Mouse (Mus musculus) cerebellum, postnatal 36 days (tissue): ENCODE data around the gene Npm3.

ENCODE experiments used
- DNase-seq, 2 experiments: peaks; one replicate each; pipeline ENCODE4 v3.0.0; 2021 to 2022; ENCODE audit warnings: mixed read lengths in 2 of 2

The Npm3 gene

GRCm38 (mm10) chr19:45751881-45752280, 2.5 kb upstream of the Npm3 start:
- DNase-seq, result no peak

GRCm38 (mm10) chr19:45748691-45749242, 624 bp downstream of the Npm3 start:
- DNase-seq, result peak; percentile 10 to 15

- no peak for DNase-seq
These were observed 1.2 kb downstream of the Npm3 start for GRCm38 (mm10) chr19:45748206-45748605.

DNA sequence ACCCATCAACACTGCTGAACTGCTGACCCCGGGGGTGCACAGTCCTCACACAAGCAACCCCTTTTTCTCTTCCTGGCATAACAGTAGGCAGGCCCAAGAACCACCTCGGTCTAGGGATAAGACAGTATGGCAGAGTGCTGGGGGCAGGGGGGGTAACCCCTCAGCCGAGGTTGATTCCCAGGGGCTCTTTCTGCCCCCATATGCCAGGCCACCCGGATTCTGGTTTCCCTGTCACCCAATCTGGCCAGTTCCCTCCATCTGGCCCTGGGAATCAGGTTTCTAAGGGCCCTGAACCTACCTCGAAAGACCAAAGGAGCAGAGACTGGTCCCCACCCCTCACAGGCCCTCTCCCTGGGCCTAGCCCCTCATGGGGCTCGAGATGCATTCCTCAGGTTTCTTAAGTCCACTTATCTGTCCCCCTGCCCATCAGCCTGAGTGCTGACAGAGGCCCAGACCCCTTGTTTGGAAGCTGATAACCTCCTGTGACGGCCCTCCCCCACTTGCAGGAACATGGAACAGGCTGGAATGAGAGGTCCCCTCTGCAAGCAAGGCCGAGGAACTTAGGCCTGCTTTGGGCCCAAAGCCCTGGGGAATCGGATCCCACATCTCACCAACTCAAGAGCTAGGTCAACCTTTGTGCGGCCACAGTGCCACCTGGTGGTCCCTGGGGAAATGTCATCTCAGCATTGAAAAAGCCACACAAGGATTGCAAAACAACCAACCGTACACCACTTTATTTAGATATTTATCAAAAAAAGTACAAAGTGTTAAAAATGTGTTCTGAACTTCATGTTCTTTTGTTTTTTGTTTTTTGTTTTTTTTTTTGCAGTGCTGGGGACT, 2.1 kb downstream of the Npm3 start:
- DNase-seq, result peak; percentile 86 to 88

DNA sequence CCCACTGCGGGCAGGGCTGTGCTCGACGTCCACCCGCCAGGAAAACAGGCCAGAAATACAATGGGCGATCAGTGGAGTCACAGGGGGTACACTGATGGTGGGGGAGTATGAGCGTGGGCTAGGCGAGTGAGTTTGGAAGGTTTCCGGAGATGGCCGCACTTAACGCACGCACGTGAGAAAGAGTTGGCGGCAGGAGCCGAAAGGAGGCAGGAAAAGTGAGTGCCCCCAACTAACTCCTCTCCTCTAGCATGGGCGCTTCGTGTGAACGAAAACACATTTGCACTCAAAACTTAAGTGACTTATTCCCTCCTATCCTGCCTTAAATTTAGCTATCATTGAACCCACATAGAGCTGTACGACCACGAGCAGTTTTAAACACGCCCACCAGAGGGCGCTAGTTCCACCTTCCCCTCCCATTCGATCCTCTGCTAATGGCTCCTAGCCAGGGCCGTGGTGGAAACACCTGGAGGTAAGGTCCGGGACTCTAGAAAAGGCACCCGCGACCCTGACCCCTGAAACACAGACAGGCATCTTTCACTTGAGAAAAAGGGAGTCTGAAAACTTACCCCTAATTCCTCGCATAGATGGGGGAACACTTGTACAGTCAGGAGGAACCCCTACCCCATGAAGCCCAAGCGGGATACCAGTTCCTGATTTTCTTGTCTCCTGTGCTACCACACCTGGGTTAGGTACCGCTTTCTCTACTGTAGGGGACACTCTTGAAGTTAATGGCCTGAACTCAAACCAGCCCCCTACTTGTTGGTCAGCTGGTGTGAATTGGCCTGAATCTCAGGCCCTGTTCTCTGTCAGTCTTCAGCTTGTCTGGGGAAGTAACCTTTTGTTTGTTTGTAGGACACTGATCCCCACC, 3.0 kb downstream of the Npm3 start:
- DNase-seq, result peak; percentile 77

- DNase-seq, result no peak
These were observed 3.8 kb downstream of the Npm3 start for GRCm38 (mm10) chr19:45745344-45746152.

- DNase-seq, result no peak
These were observed 5.8 kb downstream of the Npm3 start for GRCm38 (mm10) chr19:45743619-45744018.

GRCm38 (mm10) chr19:45742984-45743575, 6.3 kb downstream of the Npm3 start:
- no peak for DNase-seq

GRCm38 (mm10) chr19:45742218-45742983, 7.0 kb downstream of the Npm3 start, which contains the start of gene Fgf8:
Fgf8 (minus strand) TSS chr19:45742915.
- peak in 1 of 2 experiments; percentile 10 for DNase-seq

DNA sequence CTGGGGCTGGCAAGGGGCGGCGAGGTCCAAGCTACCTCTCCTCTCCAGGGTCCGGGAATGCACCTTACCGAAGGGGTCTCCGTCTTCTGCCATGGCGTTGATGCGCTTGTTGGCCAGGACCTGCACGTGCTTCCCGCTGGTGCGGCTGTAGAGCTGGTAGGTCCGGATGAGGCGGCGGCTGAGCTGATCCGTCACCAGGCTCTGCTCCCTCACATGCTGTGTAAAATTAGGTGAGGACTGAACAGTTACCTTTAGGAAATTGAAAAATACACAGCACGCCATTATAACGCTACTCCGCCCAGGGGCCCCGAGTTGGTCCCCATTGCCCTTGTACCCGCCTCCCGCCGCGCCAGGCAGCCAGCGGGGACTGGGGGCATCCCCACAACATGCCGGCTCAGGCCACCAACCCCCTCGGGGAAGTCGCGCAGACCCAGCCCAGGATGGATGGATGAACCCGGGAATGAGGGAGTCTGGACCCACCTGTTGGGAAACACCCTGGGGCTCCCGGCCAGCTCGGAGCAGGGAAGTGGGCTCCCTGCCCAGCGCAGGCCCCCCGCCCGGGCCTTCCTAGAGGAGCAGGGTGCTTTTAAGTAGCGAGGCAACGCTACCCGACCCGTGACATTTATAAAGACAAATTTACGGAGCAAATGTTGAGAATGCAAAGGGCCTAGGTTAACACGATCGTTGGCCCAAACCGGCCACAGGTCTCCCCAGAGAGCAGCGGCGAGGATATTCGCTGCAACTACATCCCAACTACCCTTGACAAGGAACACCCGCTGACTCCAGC, 7.8 kb downstream of the Npm3 start:
- DNase-seq, result no peak

GRCm38 (mm10) chr19:45740817-45741216, 8.6 kb downstream of the Npm3 start:
- no peak for DNase-seq

DNA sequence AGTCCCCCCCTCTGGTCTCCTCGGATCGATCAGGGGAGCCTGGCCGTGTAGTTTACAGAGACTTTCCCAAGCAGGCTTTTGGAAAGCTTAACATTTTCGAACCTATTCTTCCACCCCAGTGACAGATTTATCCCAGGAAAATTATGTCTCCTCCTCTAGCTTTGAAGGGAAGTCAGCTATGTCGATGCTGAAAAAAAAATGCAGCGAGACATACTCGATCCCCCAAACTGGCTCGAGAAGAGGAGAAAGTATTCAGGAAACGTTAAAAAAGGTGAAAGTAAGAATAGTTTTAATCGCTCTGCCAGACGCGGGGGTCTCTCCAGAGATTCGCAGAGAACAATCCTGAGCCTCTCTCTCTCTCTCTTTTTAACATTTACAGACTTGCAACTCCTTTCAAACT, 9.2 kb downstream of the Npm3 start:
- no peak for DNase-seq

- DNase-seq, result no peak
These were observed 10.9 kb downstream of the Npm3 start for GRCm38 (mm10) chr19:45738521-45738920.

GRCm38 (mm10) chr19:45737846-45738484, 11.4 kb downstream of the Npm3 start:
- DNase-seq, result no peak

DNA sequence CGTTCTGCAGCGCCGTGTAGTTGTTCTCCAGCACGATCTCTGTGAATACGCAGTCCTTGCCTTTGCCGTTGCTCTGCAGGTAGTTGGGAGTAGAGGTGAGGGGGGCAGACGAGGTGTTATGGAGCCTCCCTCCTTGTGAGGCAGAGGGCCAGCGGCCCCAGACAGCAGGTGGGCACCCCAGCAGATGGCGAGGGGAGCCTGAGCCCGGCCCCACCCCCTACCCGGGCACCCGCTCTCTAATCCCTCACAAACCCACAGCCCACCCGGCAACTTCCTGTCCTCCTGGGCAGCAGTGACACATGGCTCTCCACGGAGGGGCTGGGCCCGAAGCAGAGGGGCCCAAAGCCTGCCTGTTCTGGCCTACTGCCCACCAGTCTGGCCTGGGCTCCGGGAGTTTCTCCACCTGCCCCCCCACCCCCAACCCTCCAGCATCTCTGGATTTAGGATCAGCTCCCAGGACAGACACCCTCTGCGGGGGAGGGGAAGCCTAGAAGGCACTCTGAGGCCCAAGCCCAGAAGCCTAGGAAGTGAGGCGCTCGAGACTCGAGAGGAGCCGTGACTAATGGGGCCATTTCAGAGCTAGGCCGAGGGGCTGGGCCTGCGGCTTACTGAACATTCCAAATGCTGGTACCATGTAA, 12.1 kb downstream of the Npm3 start:
- no peak for DNase-seq

DNA sequence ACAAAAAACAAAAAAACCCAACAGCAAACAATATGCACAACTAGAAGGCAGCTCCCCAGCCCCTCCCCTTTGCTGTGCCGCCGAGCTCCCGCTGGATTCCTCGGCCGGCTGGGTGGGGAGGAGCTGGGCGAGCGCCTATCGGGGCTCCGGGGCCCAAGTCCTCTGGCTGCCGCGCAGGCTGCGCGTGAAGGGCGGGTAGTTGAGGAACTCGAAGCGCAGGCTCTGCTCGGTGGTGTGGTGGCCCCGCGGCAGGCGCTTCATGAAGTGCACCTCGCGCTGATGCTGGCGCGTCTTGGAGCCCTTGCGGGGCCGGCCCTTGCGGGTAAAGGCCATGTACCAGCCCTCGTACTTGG, 12.6 kb downstream of the Npm3 start:
- peak; percentile 29 to 38 for DNase-seq

DNA sequence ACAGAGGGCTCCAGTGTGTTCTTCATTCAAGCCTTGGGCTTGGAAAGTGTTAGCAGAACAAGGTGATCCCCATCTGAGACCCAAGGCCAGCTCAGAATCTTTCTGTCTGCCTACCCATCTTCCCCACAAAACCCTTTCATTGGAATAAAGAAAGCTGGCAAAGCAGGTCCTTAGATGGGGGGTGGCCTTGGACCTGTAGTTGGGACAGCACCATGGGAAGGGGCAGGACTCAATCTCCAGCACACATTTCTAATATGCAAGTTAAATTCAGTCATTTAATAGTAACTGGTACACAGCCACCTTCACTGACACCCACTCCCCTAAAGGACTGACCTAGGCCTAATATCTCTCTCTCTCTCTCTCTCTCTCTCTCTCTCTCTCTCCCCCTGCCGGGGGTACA, 13.2 kb downstream of the Npm3 start:
- DNase-seq, result no peak

- DNase-seq, result no peak
These were observed 14.6 kb downstream of the Npm3 start for GRCm38 (mm10) chr19:45734762-45735161.

GRCm38 (mm10) chr19:45734191-45734590, 15.2 kb downstream of the Npm3 start:
- no peak for DNase-seq

DNA sequence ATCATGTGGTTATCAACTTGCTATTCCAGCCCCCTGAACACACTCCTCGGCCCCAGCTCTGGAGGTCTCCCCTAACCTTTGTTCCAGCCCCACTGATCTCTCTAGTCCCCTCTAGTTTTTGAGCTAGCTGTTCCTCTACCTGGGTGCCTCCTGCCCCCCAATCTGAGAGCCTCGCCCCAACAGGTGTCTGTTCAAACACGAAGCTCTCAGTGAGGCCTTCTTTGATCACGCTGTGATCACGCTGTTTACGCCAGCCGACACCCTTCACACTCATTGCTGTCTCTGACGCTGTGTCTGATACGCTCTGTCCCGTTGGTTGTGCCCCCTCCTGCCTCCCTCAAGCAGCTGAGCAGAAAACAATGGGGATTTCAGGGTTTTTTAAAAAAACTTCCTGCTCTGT, 15.8 kb downstream of the Npm3 start:
- no peak for DNase-seq
